Mouse (Mus musculus) E14TG2a.4 (cell line): ENCODE data around the gene Gas7.

Experiments used
- H3K27me3 ChIP-seq: 2 replicates; pipeline ENCODE4 v1.6.1; 2014; ENCODE audit warnings: low read length, control low read depth; ENCODE audit not compliant: insufficient read depth
- H3K36me3 ChIP-seq: 2 replicates; pipeline ENCODE4 v1.6.1; 2014; ENCODE audit warnings: low read length, control low read depth; ENCODE audit not compliant: insufficient read depth
- H3K4me1 ChIP-seq: replicated peaks from 2 replicates; pipeline ENCODE4 v1.6.1; 2014; ENCODE audit warnings: low read depth, low read length, control low read depth
- H3K4me3 ChIP-seq: replicated peaks from 2 replicates; pipeline ENCODE4 v1.5.1; 2014; ENCODE audit warnings: mild to moderate bottlenecking, low read length
- H3K9me3 ChIP-seq: 2 replicates; pipeline ENCODE4 v1.6.1; 2014; ENCODE audit warnings: low read length, control low read depth
- CTCF ChIP-seq: conservative IDR thresholded peaks from 2 replicates; pipeline ENCODE4 v1.5.1; 2014; ENCODE audit warnings: low read length
- NANOG ChIP-seq: IDR thresholded peaks from 2 replicates; pipeline ENCODE4 v1.6.1; 2014; ENCODE audit warnings: borderline replicate concordance, low read length, mixed read lengths
- POU5F1 ChIP-seq: IDR thresholded peaks from 2 replicates; pipeline ENCODE4 v1.6.1; 2014; ENCODE audit warnings: low read length, borderline replicate concordance

Gas7 gene

DNA sequence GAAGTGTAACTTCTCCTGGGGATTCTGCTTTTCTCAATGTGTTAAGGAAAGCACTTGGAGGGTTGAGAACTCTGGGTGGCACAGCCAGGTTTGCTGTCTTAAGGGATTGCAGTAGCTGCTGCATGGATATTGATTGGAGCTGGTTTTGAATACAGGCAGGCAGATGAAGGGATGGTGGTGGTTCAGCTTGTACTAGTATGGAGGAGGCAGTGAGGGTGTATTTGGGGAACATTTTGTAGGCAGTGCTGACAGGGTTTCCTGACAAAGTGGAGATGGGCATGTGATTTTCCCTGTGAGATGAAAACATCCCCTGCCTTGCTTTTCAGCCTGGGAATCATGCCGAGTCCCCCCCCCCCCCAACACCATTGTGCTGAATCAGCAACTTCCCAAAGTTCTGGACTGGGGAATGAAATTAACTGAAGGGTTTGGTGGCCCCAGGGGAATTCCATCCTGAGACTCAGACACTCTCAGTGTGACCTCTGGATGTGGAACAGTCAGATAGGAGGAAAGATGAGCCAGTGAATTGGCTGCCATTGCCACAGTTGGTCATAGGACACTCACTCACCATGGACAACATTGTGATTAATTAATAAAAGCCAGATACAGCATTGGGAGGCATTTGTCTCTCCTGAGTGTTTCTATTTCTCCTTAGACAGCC is 54.1 kb downstream of the Gas7 start:
- TF ChIP-seq CTCF = no peak
- TF ChIP-seq NANOG = no peak
- H3K4me1 ChIP-seq = peaks cover 6% of the 10 kb centered on the region; the same call in 1 of the 2 replicates
- no peaks in the 10 kb centered on the region for H3K27me3 ChIP-seq
- no peaks in the 10 kb centered on the region for H3K9me3 ChIP-seq
- no peaks in the 10 kb centered on the region for H3K36me3 ChIP-seq
- no peak overlapping the region for H3K4me3 ChIP-seq

GRCm38 (mm10) chr11:67510831-67511230 is 55.6 kb downstream of the Gas7 start:
- Histone ChIP-seq H3K36me3 (no peaks in the 10 kb centered on the region), H3K4me3 (no peak overlapping the region), H3K4me1 (peaks cover 6% of the 10 kb centered on the region; the same call in 1 of the 2 replicates), H3K27me3 (0 out of 2 replicates have a peak, but pooled peaks cover under 1% of the 10 kb centered on the region), H3K9me3 (no peaks in the 10 kb centered on the region)
- TF ChIP-seq CTCF (no peak), NANOG (no peak), POU5F1 (no peak)

DNA sequence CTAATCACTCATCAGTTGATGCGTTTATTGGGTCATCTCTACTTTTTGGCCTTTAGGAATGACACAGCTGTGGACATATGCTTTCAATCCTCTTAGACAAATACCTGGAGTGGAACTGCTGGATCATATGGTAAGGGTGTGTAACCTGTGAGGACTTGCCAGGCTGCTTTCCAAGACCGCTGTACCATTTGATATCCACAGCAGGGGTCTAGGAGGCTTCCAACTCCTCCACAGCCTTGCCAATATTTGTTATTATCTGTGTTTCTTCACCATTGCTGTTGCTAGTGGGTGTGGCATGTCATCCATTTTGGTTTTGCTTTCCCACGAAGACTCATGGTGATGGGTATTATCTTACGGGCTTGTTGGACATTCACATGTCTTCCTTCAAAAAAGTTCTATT is 57.8 kb downstream of the Gas7 start:
- no peak for TF ChIP-seq POU5F1
- no peak for TF ChIP-seq NANOG
- no peak for TF ChIP-seq CTCF
- H3K36me3 ChIP-seq = no peaks in the 10 kb centered on the region
- 0 out of 2 replicates have a peak, but pooled peaks cover 3% of the 10 kb centered on the region for H3K27me3 ChIP-seq
- H3K4me1 ChIP-seq = peaks cover 6% of the 10 kb centered on the region; the same call in 1 of the 2 replicates
- H3K9me3 ChIP-seq = no peaks in the 10 kb centered on the region
- H3K4me3 ChIP-seq = no peak overlapping the region

- no peak for TF ChIP-seq NANOG
- peak; percentile 57 for TF ChIP-seq CTCF
- no peak for TF ChIP-seq POU5F1
- Histone ChIP-seq H3K9me3 (no peaks in the 10 kb centered on the region), H3K36me3 (no peaks in the 10 kb centered on the region), H3K4me3 (no peak overlapping the region), H3K4me1 (peaks cover 6% of the 10 kb centered on the region; the same call in 1 of the 2 replicates), H3K27me3 (0 out of 2 replicates have a peak, but pooled peaks cover 3% of the 10 kb centered on the region)
Observed at GRCm38 (mm10) chr11:67514401-67514800, 59.2 kb downstream of the Gas7 start.

DNA sequence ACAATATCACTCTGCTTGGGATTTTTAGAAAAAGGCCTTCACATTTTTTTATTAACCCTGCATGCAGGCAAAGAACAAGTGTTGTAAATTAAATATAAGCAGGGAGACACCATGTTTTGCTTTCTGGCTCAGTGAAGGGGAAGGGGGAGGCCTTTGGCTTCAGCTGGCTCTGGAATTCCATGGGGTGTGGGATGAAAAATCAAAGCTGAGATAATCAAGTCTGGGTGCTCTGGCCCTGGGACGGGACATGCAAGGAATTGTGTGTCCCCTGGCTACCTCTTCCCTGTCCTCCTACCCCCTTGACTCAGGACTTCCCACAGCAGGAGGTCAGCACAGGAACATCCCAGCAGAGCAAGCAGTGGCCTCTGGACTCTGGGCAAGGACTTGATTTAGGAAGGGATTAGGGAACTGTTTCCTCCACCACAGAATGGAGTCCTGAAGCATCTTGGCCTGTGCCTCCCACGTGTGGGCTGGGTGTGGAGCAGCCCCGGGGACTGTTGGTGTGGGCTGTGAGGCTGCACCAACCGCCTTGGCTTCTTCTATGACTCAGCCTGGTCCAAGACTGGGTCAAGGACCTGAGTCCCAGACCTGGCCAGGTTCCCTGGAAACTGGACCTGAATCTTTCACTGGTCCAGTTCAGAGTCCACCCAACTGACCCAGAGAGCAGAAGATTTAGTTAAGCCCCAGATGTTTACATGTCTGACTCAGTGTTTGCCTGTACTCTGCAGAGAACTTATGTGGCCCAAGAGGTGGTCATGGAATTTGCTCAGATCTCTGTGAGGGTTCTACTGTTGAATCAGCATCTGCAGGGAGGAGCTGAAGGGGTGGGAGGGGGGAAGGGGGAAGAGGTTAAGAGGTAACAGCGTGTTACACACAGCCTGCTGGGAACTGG is 60.0 kb downstream of the Gas7 start:
- no peak for TF ChIP-seq CTCF
- no peak for TF ChIP-seq POU5F1
- TF ChIP-seq NANOG = no peak
- Histone ChIP-seq H3K9me3 (no peaks in the 10 kb centered on the region), H3K36me3 (no peaks in the 10 kb centered on the region), H3K27me3 (0 out of 2 replicates have a peak, but pooled peaks cover 3% of the 10 kb centered on the region), H3K4me3 (no peak overlapping the region), H3K4me1 (peaks cover 6% of the 10 kb centered on the region; the same call in 1 of the 2 replicates)

DNA sequence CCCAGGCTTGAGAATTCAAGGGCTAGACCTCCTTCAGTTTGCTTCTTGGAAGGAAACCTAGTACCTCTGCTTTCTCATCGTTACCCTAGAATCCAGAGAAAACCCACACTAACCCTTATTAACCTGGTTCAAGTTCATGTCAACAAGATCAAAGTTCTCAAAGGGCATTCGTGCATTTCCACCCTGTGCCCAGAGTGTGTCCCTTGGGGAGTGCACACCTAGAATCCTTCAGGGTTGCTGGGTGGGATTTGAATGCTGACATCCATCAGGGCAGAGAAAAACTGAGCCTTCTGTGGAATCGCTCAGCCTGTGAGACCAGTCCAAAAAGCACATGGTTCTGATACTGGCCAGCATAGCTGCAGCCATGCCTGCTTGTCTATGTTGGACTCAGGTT is 60.7 kb downstream of the Gas7 start:
- 0 out of 2 replicates have a peak, but pooled peaks cover 3% of the 10 kb centered on the region for H3K27me3 ChIP-seq
- no peak overlapping the region for H3K4me3 ChIP-seq
- TF ChIP-seq NANOG = no peak
- TF ChIP-seq POU5F1 = no peak
- no peak for TF ChIP-seq CTCF
- H3K4me1 ChIP-seq = peaks cover 1% of the 10 kb centered on the region; the same call in 1 of the 2 replicates
- no peaks in the 10 kb centered on the region for H3K36me3 ChIP-seq
- no peaks in the 10 kb centered on the region for H3K9me3 ChIP-seq

- Histone ChIP-seq H3K9me3 (no peaks in the 10 kb centered on the region), H3K36me3 (no peaks in the 10 kb centered on the region), H3K4me1 (no peaks in the 10 kb centered on the region), H3K4me3 (no peak overlapping the region), H3K27me3 (0 out of 2 replicates have a peak, but pooled peaks cover 3% of the 10 kb centered on the region)
- peak; percentile 75 for TF ChIP-seq CTCF
- TF ChIP-seq NANOG = no peak
Observed at GRCm38 (mm10) chr11:67517748-67518147, 62.5 kb downstream of the Gas7 start.

- Histone ChIP-seq H3K4me1 (peaks cover 5% of the 10 kb centered on the region; the same call in 1 of the 2 replicates), H3K4me3 (no peak overlapping the region), H3K9me3 (no peaks in the 10 kb centered on the region), H3K27me3 (0 out of 2 replicates have a peak, but pooled peaks cover 3% of the 10 kb centered on the region), H3K36me3 (no peaks in the 10 kb centered on the region)
- TF ChIP-seq NANOG = no peak
- no peak for TF ChIP-seq CTCF
- no peak for TF ChIP-seq POU5F1
Observed at GRCm38 (mm10) chr11:67518985-67519384, 63.7 kb downstream of the Gas7 start.
